Mouse (Mus musculus): Measurements from ENCODE around the gene Hoxc13. TPM values are rescaled to one million over a fixed set of nuclear protein-coding genes. Genes with fewer than 3 reads are reported as not detected.
A peak's percentile ranks its signal among the peaks of the same experiment; 100 is the strongest.

Gene Hoxc13
- polyA plus RNA-seq, 1 experiment from 2014 or later: not detected

- no peak overlapping the region for H3K4me2 ChIP-seq (ENCODE audit: low read length)
- H3K4me1 ChIP-seq (replicated peaks; ENCODE audit: control insufficient read depth, insufficient read depth, low read length): no peaks in the 10 kb centered on the region; the same call in 1 of the 2 replicates
- no peaks in the 10 kb centered on the region for H3K36me3 ChIP-seq (ENCODE audit: control insufficient read depth, insufficient read depth)
- H3K9ac ChIP-seq (replicated peaks; ENCODE audit: low read depth, low read length): no peak overlapping the region
- H3K4me3 ChIP-seq (replicated peaks; ENCODE audit: low read length): no peak overlapping the region
- peaks cover 93% of the 10 kb centered on the region for H3K27me3 ChIP-seq (replicated peaks; ENCODE audit: control insufficient read depth, insufficient read depth, low read length)
- WGBS: 4% methylated on average over 6 of the region's 6 CpGs
- H3K9me3 ChIP-seq (ENCODE audit: control insufficient read depth, low read length): no peaks in the 10 kb centered on the region
- no peak for ATAC-seq
- H3K27ac ChIP-seq (ENCODE audit: low read length): no peak overlapping the region
Observed at GRCm38 (mm10) chr15:102961728-102962127, 40.8 kb downstream of the Hoxc13 start.

GRCm38 (mm10) chr15:102962492-102962891, 41.6 kb downstream of the Hoxc13 start:
- WGBS: 1% methylated on average over 13 of the region's 13 CpGs
- no peak for ATAC-seq

GRCm38 (mm10) chr15:102963259-102963658, 42.4 kb downstream of the Hoxc13 start:
- H3K9ac ChIP-seq (replicated peaks; ENCODE audit: low read depth, low read length): no peak overlapping the region
- no peaks in the 10 kb centered on the region; the same call in 1 of the 2 replicates for H3K4me1 ChIP-seq (replicated peaks; ENCODE audit: control insufficient read depth, insufficient read depth, low read length)
- no peak overlapping the region for H3K4me3 ChIP-seq (replicated peaks; ENCODE audit: low read length)
- no peak for ATAC-seq
- no peaks in the 10 kb centered on the region for H3K9me3 ChIP-seq (ENCODE audit: control insufficient read depth, low read length)
- no peak overlapping the region for H3K27ac ChIP-seq (ENCODE audit: low read length)
- 2% methylated on average over 8 of the region's 8 CpGs for WGBS
- H3K36me3 ChIP-seq (ENCODE audit: control insufficient read depth, insufficient read depth): no peaks in the 10 kb centered on the region
- no peak overlapping the region for H3K4me2 ChIP-seq (ENCODE audit: low read length)
- peaks cover 92% of the 10 kb centered on the region for H3K27me3 ChIP-seq (replicated peaks; ENCODE audit: control insufficient read depth, insufficient read depth, low read length)

More at GRCm38 (mm10) chr15:102962492-102962891, 41.6 kb downstream of the Hoxc13 start:
- H3K4me2 ChIP-seq (ENCODE audit: low read length): no peak overlapping the region
- no peak overlapping the region for H3K9ac ChIP-seq (replicated peaks; ENCODE audit: low read depth, low read length)
- H3K27ac ChIP-seq (ENCODE audit: low read length): no peak overlapping the region
- no peak overlapping the region for H3K4me3 ChIP-seq (replicated peaks; ENCODE audit: low read length)
- no peaks in the 10 kb centered on the region; the same call in 1 of the 2 replicates for H3K4me1 ChIP-seq (replicated peaks; ENCODE audit: control insufficient read depth, insufficient read depth, low read length)
- H3K27me3 ChIP-seq (replicated peaks; ENCODE audit: control insufficient read depth, insufficient read depth, low read length): peaks cover 93% of the 10 kb centered on the region
- no peaks in the 10 kb centered on the region for H3K36me3 ChIP-seq (ENCODE audit: control insufficient read depth, insufficient read depth)
- H3K9me3 ChIP-seq (ENCODE audit: control insufficient read depth, low read length): no peaks in the 10 kb centered on the region

- H3K4me3 ChIP-seq (replicated peaks; ENCODE audit: low read length): no peak overlapping the region
- H3K4me2 ChIP-seq (ENCODE audit: low read length): no peak overlapping the region
- H3K27ac ChIP-seq (ENCODE audit: low read length): no peak overlapping the region
- no peaks in the 10 kb centered on the region for H3K36me3 ChIP-seq (ENCODE audit: control insufficient read depth, insufficient read depth)
- no peak for ATAC-seq
- peaks cover 92% of the 10 kb centered on the region for H3K27me3 ChIP-seq (replicated peaks; ENCODE audit: control insufficient read depth, insufficient read depth, low read length)
- H3K9ac ChIP-seq (replicated peaks; ENCODE audit: low read depth, low read length): no peak overlapping the region
- WGBS: 1% methylated on average over 28 of the region's 28 CpGs
- no peaks in the 10 kb centered on the region; the same call in 1 of the 2 replicates for H3K4me1 ChIP-seq (replicated peaks; ENCODE audit: control insufficient read depth, insufficient read depth, low read length)
- no peaks in the 10 kb centered on the region for H3K9me3 ChIP-seq (ENCODE audit: control insufficient read depth, low read length)
Observed at GRCm38 (mm10) chr15:102963671-102964640, 43.1 kb downstream of the Hoxc13 start.

GRCm38 (mm10) chr15:102965003-102965891, 44.3 kb downstream of the Hoxc13 start:
- WGBS: 3% methylated on average over 26 of the region's 26 CpGs
- H3K9me3 ChIP-seq (ENCODE audit: control insufficient read depth, low read length): no peaks in the 10 kb centered on the region
- H3K4me1 ChIP-seq (replicated peaks; ENCODE audit: control insufficient read depth, insufficient read depth, low read length): no peaks in the 10 kb centered on the region; the same call in 1 of the 2 replicates
- ATAC-seq: no peak
- H3K27me3 ChIP-seq (replicated peaks; ENCODE audit: control insufficient read depth, insufficient read depth, low read length): peaks cover 95% of the 10 kb centered on the region
- no peak overlapping the region for H3K4me2 ChIP-seq (ENCODE audit: low read length)
- no peak overlapping the region for H3K27ac ChIP-seq (ENCODE audit: low read length)
- H3K4me3 ChIP-seq (replicated peaks; ENCODE audit: low read length): no peak overlapping the region
- no peak overlapping the region for H3K9ac ChIP-seq (replicated peaks; ENCODE audit: low read depth, low read length)
- no peaks in the 10 kb centered on the region for H3K36me3 ChIP-seq (ENCODE audit: control insufficient read depth, insufficient read depth)

- 0 out of 2 replicates have a peak, but pooled peaks have one; percentile 38 for ATAC-seq
- Histone ChIP-seq H3K27me3 (replicated peaks; ENCODE audit: control insufficient read depth, insufficient read depth, low read length) (peaks cover 95% of the 10 kb centered on the region), H3K9ac (replicated peaks; ENCODE audit: low read depth, low read length) (no peak overlapping the region), H3K36me3 (ENCODE audit: control insufficient read depth, insufficient read depth) (no peaks in the 10 kb centered on the region), H3K4me2 (ENCODE audit: low read length) (peak overlapping the region; percentile 28; the same call in 1 of the 2 replicates), H3K27ac (ENCODE audit: low read length) (no peak overlapping the region), H3K9me3 (ENCODE audit: control insufficient read depth, low read length) (no peaks in the 10 kb centered on the region), H3K4me3 (replicated peaks; ENCODE audit: low read length) (peak overlapping the region; percentile 19), H3K4me1 (replicated peaks; ENCODE audit: control insufficient read depth, insufficient read depth, low read length) (no peaks in the 10 kb centered on the region; the same call in 1 of the 2 replicates)
- WGBS: 3% methylated on average over 29 of the region's 30 CpGs
Observed at GRCm38 (mm10) chr15:102965892-102966775, 45.2 kb downstream of the Hoxc13 start.

- H3K4me1 ChIP-seq (replicated peaks; ENCODE audit: control insufficient read depth, insufficient read depth, low read length): no peaks in the 10 kb centered on the region; the same call in 1 of the 2 replicates
- no peaks in the 10 kb centered on the region for H3K9me3 ChIP-seq (ENCODE audit: control insufficient read depth, low read length)
- whole genome bisulfite sequencing: 3% methylated on average over 27 of the region's 27 CpGs
- no peak within 1 kb of the TSS for H3K27ac ChIP-seq (ENCODE audit: low read length)
- peak within 1 kb of the TSS; percentile 28; the same call in 1 of the 2 replicates for H3K4me2 ChIP-seq (ENCODE audit: low read length)
- ATAC-seq: no peak
- H3K36me3 ChIP-seq (ENCODE audit: control insufficient read depth, insufficient read depth): no peaks in the 10 kb centered on the region
- H3K9ac ChIP-seq (replicated peaks; ENCODE audit: low read depth, low read length): no peak within 1 kb of the TSS
- H3K4me3 ChIP-seq (replicated peaks; ENCODE audit: low read length): peak within 1 kb of the TSS; percentile 19
- peaks cover 93% of the 10 kb centered on the region for H3K27me3 ChIP-seq (replicated peaks; ENCODE audit: control insufficient read depth, insufficient read depth, low read length)
Observed at GRCm38 (mm10) chr15:102966776-102967311, 45.9 kb downstream of the Hoxc13 start, which contains the start of gene Hoxc10. Gene Hoxc10 (plus strand): TSS chr15:102966796.

GRCm38 (mm10) chr15:102967312-102967510, 46.3 kb downstream of the Hoxc13 start, which contains the start of gene Hoxc5:
Gene Hoxc5 (plus strand): TSS chr15:102967443.
- no peaks in the 10 kb centered on the region; the same call in 1 of the 2 replicates for H3K4me1 ChIP-seq (replicated peaks; ENCODE audit: control insufficient read depth, insufficient read depth, low read length)
- 2% methylated on average over 12 of the region's 12 CpGs for WGBS
- H3K27ac ChIP-seq (ENCODE audit: low read length): no peak within 1 kb of the TSS
- no peaks in the 10 kb centered on the region for H3K9me3 ChIP-seq (ENCODE audit: control insufficient read depth, low read length)
- H3K4me3 ChIP-seq (replicated peaks; ENCODE audit: low read length): peak within 1 kb of the TSS; percentile 19
- ATAC-seq: no peak
- H3K4me2 ChIP-seq (ENCODE audit: low read length): peak within 1 kb of the TSS; percentile 28; the same call in 1 of the 2 replicates
- no peak within 1 kb of the TSS for H3K9ac ChIP-seq (replicated peaks; ENCODE audit: low read depth, low read length)
- H3K27me3 ChIP-seq (replicated peaks; ENCODE audit: control insufficient read depth, insufficient read depth, low read length): peaks cover 95% of the 10 kb centered on the region
- H3K36me3 ChIP-seq (ENCODE audit: control insufficient read depth, insufficient read depth): no peaks in the 10 kb centered on the region
